Mouse (Mus musculus): ENCODE measurements around the gene Gm28048. TPM values are rescaled to one million over a fixed set of nuclear protein-coding genes. Genes with fewer than 3 reads are reported as not detected.

Gene Gm28048
- polyA plus RNA-seq, 1 experiment from 2014 or later: 14.0 TPM

GRCm38 (mm10) chr11:22798916-22799315 is 183.0 kb downstream of the Gm28048 start:
- no peaks in the 10 kb centered on the region for H3K9me3 ChIP-seq (ENCODE audit: control insufficient read depth, low read length)
- no peak overlapping the region for H3K27ac ChIP-seq (replicated peaks)
- H3K27me3 ChIP-seq (ENCODE audit: control insufficient read depth, insufficient read depth, low read length): no peaks in the 10 kb centered on the region
- TF ChIP-seq CTCF (IDR thresholded peaks at IDR 0.05; ENCODE audit: low read depth): no peak
- no peak for TF ChIP-seq EP300 (optimal IDR thresholded peaks at IDR 0.05)
- DNase-seq (ENCODE audit: low spot score) (no peak), ATAC-seq (ENCODE audit: low FRiP score, low TSS enrichment) (no peak)
- no peak overlapping the region for H3K4me2 ChIP-seq (replicated peaks; ENCODE audit: low read depth)
- 78% methylated on average over 5 of the region's 5 CpGs for WGBS
- peaks cover 4% of the 10 kb centered on the region; the same call in 1 of the 2 replicates for H3K4me1 ChIP-seq (replicated peaks; ENCODE audit: control insufficient read depth, insufficient read depth)
- H3K9ac ChIP-seq (ENCODE audit: low read length): no peak overlapping the region
- no peaks in the 10 kb centered on the region for H3K36me3 ChIP-seq (ENCODE audit: control insufficient read depth, insufficient read depth, low read length)
- no peak overlapping the region for H3K4me3 ChIP-seq (ENCODE audit: low read depth, low read length)

GRCm38 (mm10) chr11:22794734-22795133 is 187.2 kb downstream of the Gm28048 start:
- no peak overlapping the region for H3K9ac ChIP-seq (ENCODE audit: low read length)
- TF ChIP-seq CTCF (IDR thresholded peaks at IDR 0.05; ENCODE audit: low read depth) (no peak), EP300 (optimal IDR thresholded peaks at IDR 0.05) (no peak)
- no peaks in the 10 kb centered on the region for H3K27me3 ChIP-seq (ENCODE audit: control insufficient read depth, insufficient read depth, low read length)
- no peak for ATAC-seq (ENCODE audit: low FRiP score, low TSS enrichment)
- H3K9me3 ChIP-seq (ENCODE audit: control insufficient read depth, low read length): no peaks in the 10 kb centered on the region
- DNase-seq (ENCODE audit: low spot score): no peak
- H3K36me3 ChIP-seq (ENCODE audit: control insufficient read depth, insufficient read depth, low read length): no peaks in the 10 kb centered on the region
- H3K4me1 ChIP-seq (replicated peaks; ENCODE audit: control insufficient read depth, insufficient read depth): 0 out of 2 replicates have a peak, but pooled peaks cover 1% of the 10 kb centered on the region
- 93% methylated on average over 1 of the region's 1 CpGs for WGBS
- no peak overlapping the region for H3K4me2 ChIP-seq (replicated peaks; ENCODE audit: low read depth)
- H3K4me3 ChIP-seq (ENCODE audit: low read depth, low read length): no peak overlapping the region
- no peak overlapping the region for H3K27ac ChIP-seq (replicated peaks)

- Histone ChIP-seq H3K36me3 (ENCODE audit: control insufficient read depth, insufficient read depth, low read length) (no peaks in the 10 kb centered on the region), H3K4me3 (ENCODE audit: low read depth, low read length) (no peak overlapping the region), H3K9me3 (ENCODE audit: control insufficient read depth, low read length) (no peaks in the 10 kb centered on the region), H3K4me1 (replicated peaks; ENCODE audit: control insufficient read depth, insufficient read depth) (no peaks in the 10 kb centered on the region), H3K9ac (ENCODE audit: low read length) (no peak overlapping the region), H3K4me2 (replicated peaks; ENCODE audit: low read depth) (no peak overlapping the region), H3K27ac (replicated peaks) (no peak overlapping the region), H3K27me3 (ENCODE audit: control insufficient read depth, insufficient read depth, low read length) (no peaks in the 10 kb centered on the region)
- DNase-seq (ENCODE audit: low spot score) (no peak), ATAC-seq (ENCODE audit: low FRiP score, low TSS enrichment) (no peak)
- TF ChIP-seq EP300 (optimal IDR thresholded peaks at IDR 0.05): no peak
- TF ChIP-seq CTCF (IDR thresholded peaks at IDR 0.05; ENCODE audit: low read depth): no peak
- 94% methylated on average over 1 of the region's 1 CpGs for WGBS
These were observed 188.0 kb downstream of the Gm28048 start for GRCm38 (mm10) chr11:22793881-22794203.

GRCm38 (mm10) chr11:22793176-22793880 is 188.6 kb downstream of the Gm28048 start:
- H3K9ac ChIP-seq (ENCODE audit: low read length): no peak overlapping the region
- no peak overlapping the region for H3K27ac ChIP-seq (replicated peaks)
- no peak overlapping the region for H3K4me3 ChIP-seq (ENCODE audit: low read depth, low read length)
- no peaks in the 10 kb centered on the region for H3K36me3 ChIP-seq (ENCODE audit: control insufficient read depth, insufficient read depth, low read length)
- H3K27me3 ChIP-seq (ENCODE audit: control insufficient read depth, insufficient read depth, low read length): no peaks in the 10 kb centered on the region
- no peak for DNase-seq (ENCODE audit: low spot score)
- H3K4me1 ChIP-seq (replicated peaks; ENCODE audit: control insufficient read depth, insufficient read depth): no peaks in the 10 kb centered on the region
- no peaks in the 10 kb centered on the region for H3K9me3 ChIP-seq (ENCODE audit: control insufficient read depth, low read length)
- 87% methylated on average over 3 of the region's 3 CpGs for WGBS
- no peak for ATAC-seq (ENCODE audit: low FRiP score, low TSS enrichment)
- H3K4me2 ChIP-seq (replicated peaks; ENCODE audit: low read depth): no peak overlapping the region
- TF ChIP-seq CTCF (IDR thresholded peaks at IDR 0.05; ENCODE audit: low read depth): no peak
- no peak for TF ChIP-seq EP300 (optimal IDR thresholded peaks at IDR 0.05)

GRCm38 (mm10) chr11:22792149-22792548 is 189.7 kb downstream of the Gm28048 start:
- Histone ChIP-seq H3K4me2 (replicated peaks; ENCODE audit: low read depth) (no peak overlapping the region), H3K9ac (ENCODE audit: low read length) (no peak overlapping the region), H3K4me1 (replicated peaks; ENCODE audit: control insufficient read depth, insufficient read depth) (no peaks in the 10 kb centered on the region), H3K36me3 (ENCODE audit: control insufficient read depth, insufficient read depth, low read length) (no peaks in the 10 kb centered on the region), H3K27me3 (ENCODE audit: control insufficient read depth, insufficient read depth, low read length) (no peaks in the 10 kb centered on the region), H3K4me3 (ENCODE audit: low read depth, low read length) (no peak overlapping the region), H3K27ac (replicated peaks) (no peak overlapping the region), H3K9me3 (ENCODE audit: control insufficient read depth, low read length) (no peaks in the 10 kb centered on the region)
- no peak for TF ChIP-seq CTCF (IDR thresholded peaks at IDR 0.05; ENCODE audit: low read depth)
- TF ChIP-seq EP300 (optimal IDR thresholded peaks at IDR 0.05): no peak
- no peak for ATAC-seq (ENCODE audit: low FRiP score, low TSS enrichment)
- 86% methylated on average over 1 of the region's 1 CpGs for WGBS
- DNase-seq (ENCODE audit: low spot score): no peak

- H3K4me3 ChIP-seq (ENCODE audit: low read depth, low read length): no peak overlapping the region
- H3K9ac ChIP-seq (ENCODE audit: low read length): no peak overlapping the region
- H3K27me3 ChIP-seq (ENCODE audit: control insufficient read depth, insufficient read depth, low read length): no peaks in the 10 kb centered on the region
- no peaks in the 10 kb centered on the region for H3K9me3 ChIP-seq (ENCODE audit: control insufficient read depth, low read length)
- TF ChIP-seq CTCF (IDR thresholded peaks at IDR 0.05; ENCODE audit: low read depth): no peak
- TF ChIP-seq EP300 (optimal IDR thresholded peaks at IDR 0.05): no peak
- 86% methylated on average over 5 of the region's 5 CpGs for WGBS
- no peaks in the 10 kb centered on the region for H3K36me3 ChIP-seq (ENCODE audit: control insufficient read depth, insufficient read depth, low read length)
- H3K27ac ChIP-seq (replicated peaks): no peak overlapping the region
- H3K4me2 ChIP-seq (replicated peaks; ENCODE audit: low read depth): no peak overlapping the region
- H3K4me1 ChIP-seq (replicated peaks; ENCODE audit: control insufficient read depth, insufficient read depth): no peaks in the 10 kb centered on the region
- DNase-seq (ENCODE audit: low spot score): no peak
- ATAC-seq (ENCODE audit: low FRiP score, low TSS enrichment): no peak
These were observed 190.2 kb downstream of the Gm28048 start for GRCm38 (mm10) chr11:22791726-22792125.
